Mouse (Mus musculus) central nervous system, embryonic 14 days (tissue): ENCODE data around the gene Fbxo48. TPM values are rescaled to one million over a fixed set of nuclear protein-coding genes. Genes with fewer than 3 reads are reported as not detected.

Experiments
- polyA plus RNA-seq: library from polyadenylated mRNA; depleted of rRNA; stranded (reverse); fragments of >200 nt; gene quantifications from 2 replicates; pipeline ENCODE4 v1.2.3, GENCODE M21; 2012; rRNA removed

Fbxo48 gene
- 2.4 and 3.2 TPM in 2 replicates for polyA plus RNA-seq

DNA sequence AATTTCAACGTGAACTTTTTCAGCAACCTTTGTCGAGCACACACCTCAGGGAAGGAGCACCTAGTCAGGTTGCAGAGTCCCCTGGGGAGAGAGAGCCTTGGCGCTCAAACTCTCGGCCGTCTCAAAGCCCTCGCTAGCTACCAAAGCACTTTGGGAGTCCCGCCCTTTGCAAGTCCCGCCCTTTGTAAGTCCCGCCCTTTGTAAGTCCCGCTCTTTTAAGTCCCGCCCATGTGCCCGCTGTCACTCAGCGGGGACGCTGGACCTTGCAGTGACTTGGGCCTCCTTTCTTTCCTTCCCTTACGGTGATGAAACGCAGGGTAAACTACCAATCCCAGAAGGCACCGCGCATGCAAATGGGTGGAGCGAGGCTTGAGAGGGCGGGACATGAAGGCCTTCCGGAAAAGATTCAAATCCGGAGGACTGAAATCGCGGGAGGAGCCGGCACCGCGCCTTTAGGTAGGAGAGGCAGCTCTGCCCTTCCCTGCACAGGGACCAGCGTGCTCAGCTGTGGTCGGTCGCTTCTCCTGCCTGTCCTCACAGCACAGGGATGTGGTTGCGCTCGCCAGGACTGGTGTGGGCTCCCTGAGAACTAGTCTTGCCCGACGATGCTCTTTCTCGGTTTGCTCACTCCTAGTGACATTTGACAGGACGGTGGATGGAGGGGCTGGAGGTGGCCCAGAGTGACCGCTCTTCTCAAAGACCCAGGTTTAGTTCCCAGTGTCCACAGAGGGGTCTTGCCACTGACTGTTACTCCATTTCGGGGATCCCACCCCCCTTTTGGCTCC, at the start of gene Fbxo48:
Gene Fbxo48, plus strand, starts transcription at position 400 of the 785 bp plus-strand sequence.

Other genes with a start within 250 kb of the Fbxo48 start
- 2.7 and 6.8 TPM in 2 replicates for gene Egfr, start 199.2 kb upstream of the Fbxo48 start, polyA plus RNA-seq
- 97.8 and 98.3 TPM in 2 replicates for gene Cnrip1, start 100.2 kb downstream of the Fbxo48 start, polyA plus RNA-seq
- gene Plek, start 101.0 kb downstream of the Fbxo48 start, polyA plus RNA-seq = 3.8 and 4.4 TPM in 2 replicates
- gene Ppp3r1, start 207.9 kb downstream of the Fbxo48 start, polyA plus RNA-seq = 105 and 118 TPM in 2 replicates
- 11.7 and 12.9 TPM in 2 replicates for gene Wdr92, start 230.7 kb downstream of the Fbxo48 start, polyA plus RNA-seq